Mouse (Mus musculus) inflammation-experienced regulatory T-cells (primary cell): ENCODE measurements around the gene Thtpa. TPM values are rescaled to one million over a fixed set of nuclear protein-coding genes. Genes with fewer than 3 reads are reported as not detected.

Source experiments
- polyA plus RNA-seq, 2 experiments: library from polyadenylated mRNA; unstranded; fragments of 100-300 nt; shearing (Covaris generic); gene quantifications; one replicate each; pipeline ENCODE4 v1.2.1; 2017

The Thtpa gene
- polyA plus RNA-seq, result 10 to 100 TPM; 11.8 to 12.9 TPM

GRCm38 (mm10) chr14:55094704-55095231, at the start of gene Thtpa:
Thtpa (plus strand) TSS chr14:55094784.

DNA sequence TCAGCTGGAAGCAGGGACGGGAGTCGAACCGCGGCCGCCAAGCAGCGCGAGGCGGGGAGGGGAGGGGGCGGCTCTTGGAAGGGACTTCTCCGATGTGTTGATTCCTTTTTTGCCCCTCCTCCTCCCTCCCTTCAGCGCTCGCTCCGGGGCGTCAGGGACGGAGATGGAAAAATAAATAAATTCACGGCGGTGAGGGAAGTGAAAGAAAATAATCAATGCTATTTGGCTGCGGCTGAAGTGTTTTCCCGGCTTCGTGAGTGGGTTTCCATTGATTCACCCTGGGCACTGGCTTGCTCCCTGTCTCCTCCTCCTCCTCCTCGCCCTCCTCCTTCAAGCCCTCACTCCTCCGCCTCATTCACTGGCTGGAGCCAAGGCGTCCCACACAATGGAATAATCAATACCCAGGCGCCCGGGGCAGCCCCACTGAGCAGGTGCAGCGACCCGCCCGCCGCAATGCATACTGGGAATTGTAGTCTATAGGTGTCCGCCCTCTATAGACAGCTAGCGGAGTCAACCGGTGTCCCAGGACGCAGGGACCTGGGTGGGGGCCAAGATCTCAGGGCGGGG, 2.5 kb upstream of the Thtpa start, which contains the start of gene Zfhx2:
Gene Zfhx2, minus strand, starts transcription at position 314 of the 567 bp plus-strand sequence.

DNA sequence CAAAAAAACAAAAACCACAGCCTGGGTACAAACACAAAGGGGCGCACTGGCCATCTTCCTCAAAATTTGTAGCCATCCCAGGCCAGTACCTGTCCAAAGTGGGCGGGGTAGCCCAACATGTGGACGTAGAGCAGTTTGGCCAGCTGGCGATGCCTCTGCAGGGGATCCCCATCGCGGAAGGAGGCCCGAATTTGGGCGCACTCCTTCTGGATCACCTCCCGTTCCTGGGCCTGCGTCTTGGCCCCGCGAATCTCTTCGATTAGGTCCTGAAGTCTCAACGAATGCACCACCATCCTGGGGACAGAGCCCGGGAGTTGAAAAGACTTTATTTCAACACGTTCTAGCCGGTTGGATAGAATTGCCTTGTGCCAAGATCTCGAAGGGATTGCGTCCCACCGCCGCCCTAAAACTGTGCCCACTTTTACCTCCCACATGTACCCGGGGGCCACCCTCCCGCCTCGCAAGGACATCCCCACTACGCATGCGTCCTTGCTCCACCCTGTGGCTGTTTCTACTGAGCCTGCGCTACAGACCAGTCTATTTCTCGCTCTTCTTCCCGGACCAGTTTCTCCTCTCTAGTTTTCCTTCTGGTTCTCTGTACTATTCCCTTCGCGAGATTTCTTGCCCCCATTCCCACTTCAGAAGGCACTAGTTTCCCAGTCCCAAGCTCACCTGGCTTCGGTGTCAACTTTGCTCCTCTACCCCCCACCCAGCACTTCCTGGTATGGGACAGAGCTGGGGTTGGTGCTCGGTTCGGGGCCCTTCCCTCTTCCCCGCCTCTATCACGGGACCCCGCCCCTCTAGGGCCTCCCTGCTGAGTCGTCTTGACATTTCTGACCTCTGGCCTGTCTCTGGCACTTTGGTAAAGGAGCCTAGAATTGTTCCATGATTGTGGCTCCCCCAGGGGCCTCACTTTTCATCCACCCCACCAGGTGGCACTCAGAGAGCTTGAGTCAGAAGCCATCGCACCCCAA, 11.5 kb downstream of the Thtpa start, which contains the start of gene Ap1g2:
Gene Ap1g2, minus strand, starts transcription at position 758 of the 974 bp plus-strand sequence.

GRCm38 (mm10) chr14:55116425-55117200, 22.0 kb downstream of the Thtpa start, which contains the start of gene Jph4:
Jph4 (minus strand) TSS chr14:55116935.

Other genes with a start within 250 kb of the Thtpa start
- 10 to 100 TPM; 13.5 to 15.9 TPM for gene Homez, start 223.8 kb upstream of the Thtpa start, polyA plus RNA-seq
- 1 to 10 TPM; 2.2 to 4.4 TPM for gene Ppp1r3e, start 217.2 kb upstream of the Thtpa start, polyA plus RNA-seq
- 1 to 10 TPM in 1 of 2 experiments, under 1 TPM in 1; 0.54 to 1.4 TPM for gene Bcl2l2, start 211.4 kb upstream of the Thtpa start, polyA plus RNA-seq
- gene Gm20521, start 211.3 kb upstream of the Thtpa start, polyA plus RNA-seq, result not detected
- 100 to 1,000 TPM; 192 TPM for gene Pabpn1, start 202.3 kb upstream of the Thtpa start, polyA plus RNA-seq
- 1 to 10 TPM; 1.8 to 8.8 TPM for gene Slc22a17, start 181.7 kb upstream of the Thtpa start, polyA plus RNA-seq
- gene Efs, start 168.7 kb upstream of the Thtpa start, polyA plus RNA-seq, result under 1 TPM; 0.35 to 0.92 TPM
- gene Il25, start 162.1 kb upstream of the Thtpa start, polyA plus RNA-seq, result under 1 TPM; 0.19 to 0.71 TPM
- gene Cmtm5, start 158.5 kb upstream of the Thtpa start, polyA plus RNA-seq, result 10 to 100 TPM in 1 of 2 experiments, under 1 TPM in 1; 0.39 to 10.2 TPM
- 1 to 10 TPM in 1 of 2 experiments, under 1 TPM in 1; 0.05 to 1.4 TPM for gene Myh6, start 127.9 kb upstream of the Thtpa start, polyA plus RNA-seq
- not detected for gene Gm17428, start 117.9 kb upstream of the Thtpa start, polyA plus RNA-seq
- gene Myh7, start 100.2 kb upstream of the Thtpa start, polyA plus RNA-seq, result 1 to 10 TPM in 1 of 2 experiments, under 1 TPM in 1; 0.39 to 1.8 TPM
- 100 to 1,000 TPM; 124 to 159 TPM for gene Ngdn, start 79.3 kb upstream of the Thtpa start, polyA plus RNA-seq
- gene Zfhx2, start 2.5 kb upstream of the Thtpa start, polyA plus RNA-seq, result 1 to 10 TPM; 5.9 to 8.6 TPM
- 100 to 1,000 TPM; 146 to 159 TPM for gene Ap1g2, start 11.8 kb downstream of the Thtpa start, polyA plus RNA-seq
- gene Jph4, start 22.2 kb downstream of the Thtpa start, polyA plus RNA-seq, result 1 to 10 TPM in 1 of 2 experiments, under 1 TPM in 1; 0.14 to 2.3 TPM
- gene Dhrs2, start 127.2 kb downstream of the Thtpa start, polyA plus RNA-seq, result not detected